Mouse (Mus musculus) midbrain, embryonic 10.5 days (tissue): Measurements from ENCODE around the gene Epx. TPM values are rescaled to one million over a fixed set of nuclear protein-coding genes. Genes with fewer than 3 reads are reported as not detected.

ENCODE experiments used
- DNase-seq: peaks from one replicate; pipeline ENCODE4 v3.0.0-alpha.2; 2017; ENCODE audit warnings: low spot score
- H3K27ac ChIP-seq: fragments of 300-500 bp; sonication (generic); replicated peaks from 2 replicates; pipeline ENCODE4 v1.5.1; 2016; ENCODE audit warnings: mild to moderate bottlenecking
- H3K27me3 ChIP-seq: fragments of 300-500 bp; sonication (generic); 2 replicates; pipeline ENCODE4 v1.6.1; 2016; ENCODE audit warnings: low read depth, mild to moderate bottlenecking; ENCODE audit not compliant: poor library complexity, severe bottlenecking
- H3K36me3 ChIP-seq: fragments of 300-500 bp; sonication (generic); 2 replicates; pipeline ENCODE4 v1.6.1; 2016; ENCODE audit warnings: mild to moderate bottlenecking, moderate library complexity
- H3K4me1 ChIP-seq: fragments of 300-500 bp; sonication (generic); 2 replicates; pipeline ENCODE4 v1.6.1; 2016
- H3K4me3 ChIP-seq: fragments of 300-500 bp; sonication (generic); 2 replicates; pipeline ENCODE4 v1.5.1; 2016; ENCODE audit warnings: mild to moderate bottlenecking, moderate library complexity
- H3K9me3 ChIP-seq: fragments of 300-500 bp; sonication (generic); replicated peaks from 2 replicates; pipeline ENCODE4 v1.6.1; 2016; ENCODE audit warnings: mild to moderate bottlenecking
- WGBS: fragments of 180-500 bp; shearing (Covaris S2); methylation state at CpG from one replicate; pipeline ENCODE4 v1.1.7; 2016; 5-methylcytosine and 5-hydroxymethylcytosine counted together
- polyA plus RNA-seq: library from polyadenylated mRNA; unstranded; fragments of >200 nt; fragmentation: Nextera tagmentation; extraction: Ambion mirVana; gene quantifications from 2 replicates; pipeline ENCODE4 v1.2.1, GENCODE M21; 2016

Epx gene
- polyA plus RNA-seq, 1 experiment from 2014 or later = not detected

DNA sequence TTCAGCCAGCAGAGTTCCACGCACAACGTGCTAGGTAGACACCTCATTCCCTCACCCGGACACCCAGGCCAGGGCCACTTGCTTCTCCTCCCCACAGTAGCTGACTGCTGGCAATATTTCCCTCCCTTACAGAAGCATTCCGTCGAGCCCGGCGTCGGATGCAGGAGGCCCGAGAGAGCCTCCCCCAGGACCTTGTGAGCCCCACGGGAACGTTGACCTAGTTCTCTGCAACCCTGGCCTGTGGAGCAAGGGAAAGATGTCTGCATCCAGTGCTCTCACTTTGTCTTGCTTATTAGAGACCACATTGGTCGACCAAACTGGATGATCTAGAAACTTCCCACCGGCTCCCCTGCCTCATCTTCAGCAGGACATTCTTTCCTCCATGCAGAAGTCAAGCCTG, 12.5 kb downstream of the Epx start:
- Histone ChIP-seq H3K4me3 (no peak overlapping the region), H3K9me3 (no peaks in the 10 kb centered on the region), H3K4me1 (0 out of 2 replicates have a peak, but pooled peaks cover 6% of the 10 kb centered on the region), H3K36me3 (peaks cover 66% of the 10 kb centered on the region), H3K27ac (no peak overlapping the region), H3K27me3 (no peaks in the 10 kb centered on the region)
- no peak for DNase-seq
- WGBS = 88% methylated on average over 13 of the region's 13 CpGs

GRCm38 (mm10) chr11:87860426-87860825, 14.9 kb downstream of the Epx start:
- 81% methylated on average over 9 of the region's 9 CpGs for WGBS
- Histone ChIP-seq H3K27ac (no peak overlapping the region), H3K36me3 (peaks cover 89% of the 10 kb centered on the region), H3K4me3 (no peak overlapping the region), H3K27me3 (no peaks in the 10 kb centered on the region), H3K4me1 (0 out of 2 replicates have a peak, but pooled peaks cover 6% of the 10 kb centered on the region), H3K9me3 (no peaks in the 10 kb centered on the region)
- no peak for DNase-seq

- H3K36me3 ChIP-seq = peaks cover 84% of the 10 kb centered on the region
- DNase-seq = no peak
- no peaks in the 10 kb centered on the region for H3K27me3 ChIP-seq
- H3K4me1 ChIP-seq = 0 out of 2 replicates have a peak, but pooled peaks cover 6% of the 10 kb centered on the region
- H3K4me3 ChIP-seq = no peak overlapping the region
- H3K9me3 ChIP-seq = no peaks in the 10 kb centered on the region
- WGBS = 93% methylated on average over 11 of the region's 11 CpGs
- H3K27ac ChIP-seq = no peak overlapping the region
Observed at GRCm38 (mm10) chr11:87859273-87859672, 16.1 kb downstream of the Epx start.

- no peaks in the 10 kb centered on the region for H3K9me3 ChIP-seq
- no peaks in the 10 kb centered on the region for H3K27me3 ChIP-seq
- H3K27ac ChIP-seq = no peak overlapping the region
- no peak overlapping the region for H3K4me3 ChIP-seq
- peaks cover 15% of the 10 kb centered on the region for H3K4me1 ChIP-seq
- no peak for DNase-seq
- peaks cover 37% of the 10 kb centered on the region for H3K36me3 ChIP-seq
- 93% methylated on average over 7 of the region's 7 CpGs for WGBS
Observed at GRCm38 (mm10) chr11:87854550-87854949, 20.8 kb downstream of the Epx start.

DNA sequence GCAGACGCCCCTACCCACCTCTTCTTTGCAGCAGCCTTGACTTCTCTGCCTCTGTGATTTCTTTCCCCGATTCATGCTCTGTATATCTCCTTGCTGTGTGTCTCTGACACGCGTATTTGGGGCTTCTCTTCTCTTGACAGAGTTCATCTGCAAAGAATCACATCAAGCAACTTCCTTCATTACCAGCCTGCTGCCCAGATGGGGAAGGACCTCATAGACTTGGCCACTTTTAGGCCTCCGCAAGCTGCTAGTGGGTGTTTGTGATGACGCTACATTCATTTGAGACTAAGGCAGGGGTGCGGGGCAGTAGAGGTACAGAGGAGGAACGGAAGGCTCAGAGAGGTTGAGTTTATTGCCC, 21.8 kb downstream of the Epx start:
- DNase-seq = no peak
- no peaks in the 10 kb centered on the region for H3K9me3 ChIP-seq
- 39% methylated on average over 8 of the region's 8 CpGs for WGBS
- peak overlapping the region; percentile 89 for H3K27ac ChIP-seq
- peaks cover 31% of the 10 kb centered on the region for H3K36me3 ChIP-seq
- no peaks in the 10 kb centered on the region for H3K27me3 ChIP-seq
- peaks cover 15% of the 10 kb centered on the region for H3K4me1 ChIP-seq
- peak overlapping the region; percentile 76 for H3K4me3 ChIP-seq

GRCm38 (mm10) chr11:87852690-87853596, 22.4 kb downstream of the Epx start, which contains the start of gene Mks1:
Mks1 (plus strand) TSS chr11:87853215.
- Histone ChIP-seq H3K27ac (peak within 1 kb of the TSS; percentile 89), H3K4me1 (peaks cover 15% of the 10 kb centered on the region), H3K36me3 (peaks cover 24% of the 10 kb centered on the region), H3K9me3 (no peaks in the 10 kb centered on the region), H3K4me3 (peak within 1 kb of the TSS; percentile 76), H3K27me3 (no peaks in the 10 kb centered on the region)
- WGBS = 4% methylated on average over 40 of the region's 40 CpGs
- peak; percentile 96 for DNase-seq

GRCm38 (mm10) chr11:87847884-87848283, 27.5 kb downstream of the Epx start:
- Histone ChIP-seq H3K27ac (no peak overlapping the region), H3K27me3 (no peaks in the 10 kb centered on the region), H3K4me1 (peaks cover 5% of the 10 kb centered on the region; the same call in 1 of the 2 replicates), H3K9me3 (no peaks in the 10 kb centered on the region), H3K36me3 (no peaks in the 10 kb centered on the region), H3K4me3 (no peak overlapping the region)
- no peak for DNase-seq
- 79% methylated on average over 6 of the region's 6 CpGs for WGBS

- Histone ChIP-seq H3K4me3 (no peak overlapping the region), H3K27me3 (no peaks in the 10 kb centered on the region), H3K4me1 (no peaks in the 10 kb centered on the region), H3K27ac (no peak overlapping the region), H3K36me3 (no peaks in the 10 kb centered on the region), H3K9me3 (no peaks in the 10 kb centered on the region)
- DNase-seq = no peak
- WGBS = 85% methylated on average over 12 of the region's 12 CpGs
Observed at GRCm38 (mm10) chr11:87846968-87847600, 28.3 kb downstream of the Epx start.

GRCm38 (mm10) chr11:87841436-87841835, 33.9 kb downstream of the Epx start:
- H3K27ac ChIP-seq = no peak overlapping the region

DNA sequence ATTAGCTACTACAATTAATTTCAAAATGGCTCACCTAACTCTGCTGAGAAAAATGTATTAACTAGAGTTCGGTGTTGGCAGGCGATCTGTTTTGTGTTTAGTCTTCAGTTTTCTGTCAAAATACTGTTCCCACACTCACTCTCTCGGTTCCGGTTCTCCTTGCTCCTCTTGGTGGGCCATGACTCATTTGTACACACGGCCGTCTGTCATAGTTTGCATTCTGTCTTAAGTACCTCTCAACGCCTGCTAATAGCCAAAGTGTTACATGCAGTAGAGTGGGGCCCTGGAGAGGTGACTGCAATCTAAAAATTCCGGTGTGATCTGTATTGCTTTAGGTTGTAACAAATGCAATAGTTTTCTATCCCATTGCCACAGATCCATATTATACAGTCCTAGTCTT, 34.7 kb downstream of the Epx start:
- no peak for DNase-seq
- no peaks in the 10 kb centered on the region for H3K4me1 ChIP-seq
- 92% methylated on average over 8 of the region's 8 CpGs for WGBS

More at GRCm38 (mm10) chr11:87841436-87841835, 33.9 kb downstream of the Epx start:
- no peak overlapping the region for H3K4me3 ChIP-seq
- H3K9me3 ChIP-seq = no peaks in the 10 kb centered on the region
- H3K4me1 ChIP-seq = no peaks in the 10 kb centered on the region
- H3K36me3 ChIP-seq = no peaks in the 10 kb centered on the region
- WGBS = 89% methylated on average over 3 of the region's 3 CpGs
- no peaks in the 10 kb centered on the region for H3K27me3 ChIP-seq
- no peak for DNase-seq

DNA sequence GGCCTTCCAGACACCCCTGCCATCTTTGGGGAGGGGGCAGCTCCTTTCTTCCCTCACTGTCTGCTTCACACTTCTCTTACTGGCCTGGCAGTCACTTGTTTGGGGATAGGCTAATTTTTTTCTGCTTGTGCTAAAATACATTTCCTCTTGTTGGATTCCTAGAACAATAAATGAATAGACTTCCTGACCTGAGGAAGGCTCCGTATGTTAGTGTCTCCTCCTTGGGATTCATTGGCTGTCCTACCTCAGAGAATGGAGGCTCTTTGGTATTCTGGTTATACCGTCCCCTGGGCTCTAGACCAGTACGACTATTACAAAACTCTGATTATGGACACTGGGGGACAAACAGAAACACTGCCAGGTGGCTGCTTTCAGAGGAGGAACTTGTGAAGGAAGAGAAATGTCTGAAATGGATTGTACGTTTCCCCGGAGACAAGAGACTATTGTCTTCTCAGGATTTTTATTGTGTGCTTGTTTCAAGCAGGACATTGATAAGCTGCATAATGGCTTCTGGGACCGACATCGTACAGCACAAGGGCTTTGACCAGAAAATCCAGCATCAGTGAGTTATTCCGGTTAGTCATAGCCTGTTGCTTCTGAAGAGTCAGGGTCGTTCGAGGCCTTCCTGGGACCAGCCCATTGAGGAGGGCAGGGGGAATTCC, 47.0 kb downstream of the Epx start, which contains the start of gene Lpo:
Gene Lpo, minus strand, starts transcription at position 51 of the 662 bp plus-strand sequence.
- H3K27ac ChIP-seq = peak within 1 kb of the TSS; percentile 43
- no peaks in the 10 kb centered on the region for H3K36me3 ChIP-seq
- peaks cover 13% of the 10 kb centered on the region for H3K4me1 ChIP-seq
- DNase-seq = no peak
- no peaks in the 10 kb centered on the region for H3K9me3 ChIP-seq
- 0 out of 2 replicates have a peak, but pooled peaks cover under 1% of the 10 kb centered on the region for H3K27me3 ChIP-seq
- no peak within 1 kb of the TSS for H3K4me3 ChIP-seq
- 51% methylated on average over 10 of the region's 10 CpGs for WGBS

More for the DNA sequence above, 34.7 kb downstream of the Epx start:
- no peak overlapping the region for H3K4me3 ChIP-seq
- no peaks in the 10 kb centered on the region for H3K36me3 ChIP-seq
- H3K9me3 ChIP-seq = no peaks in the 10 kb centered on the region
- no peaks in the 10 kb centered on the region for H3K27me3 ChIP-seq
- no peak overlapping the region for H3K27ac ChIP-seq

- no peak overlapping the region for H3K4me3 ChIP-seq
- peaks cover 13% of the 10 kb centered on the region for H3K4me1 ChIP-seq
- no peak for DNase-seq
- WGBS = 51% methylated on average over 5 of the region's 5 CpGs
- no peaks in the 10 kb centered on the region for H3K9me3 ChIP-seq
- H3K36me3 ChIP-seq = no peaks in the 10 kb centered on the region
- H3K27ac ChIP-seq = no peak overlapping the region
- H3K27me3 ChIP-seq = peaks cover 29% of the 10 kb centered on the region
Observed at GRCm38 (mm10) chr11:87821502-87821901, 53.8 kb downstream of the Epx start.
